Mouse (Mus musculus): ENCODE measurements around the gene Ctrc. TPM values are rescaled to one million over a fixed set of nuclear protein-coding genes. Genes with fewer than 3 reads are reported as not detected.

Gene Ctrc
- polyA plus RNA-seq, 1 experiment from 2014 or later, result not detected

DNA sequence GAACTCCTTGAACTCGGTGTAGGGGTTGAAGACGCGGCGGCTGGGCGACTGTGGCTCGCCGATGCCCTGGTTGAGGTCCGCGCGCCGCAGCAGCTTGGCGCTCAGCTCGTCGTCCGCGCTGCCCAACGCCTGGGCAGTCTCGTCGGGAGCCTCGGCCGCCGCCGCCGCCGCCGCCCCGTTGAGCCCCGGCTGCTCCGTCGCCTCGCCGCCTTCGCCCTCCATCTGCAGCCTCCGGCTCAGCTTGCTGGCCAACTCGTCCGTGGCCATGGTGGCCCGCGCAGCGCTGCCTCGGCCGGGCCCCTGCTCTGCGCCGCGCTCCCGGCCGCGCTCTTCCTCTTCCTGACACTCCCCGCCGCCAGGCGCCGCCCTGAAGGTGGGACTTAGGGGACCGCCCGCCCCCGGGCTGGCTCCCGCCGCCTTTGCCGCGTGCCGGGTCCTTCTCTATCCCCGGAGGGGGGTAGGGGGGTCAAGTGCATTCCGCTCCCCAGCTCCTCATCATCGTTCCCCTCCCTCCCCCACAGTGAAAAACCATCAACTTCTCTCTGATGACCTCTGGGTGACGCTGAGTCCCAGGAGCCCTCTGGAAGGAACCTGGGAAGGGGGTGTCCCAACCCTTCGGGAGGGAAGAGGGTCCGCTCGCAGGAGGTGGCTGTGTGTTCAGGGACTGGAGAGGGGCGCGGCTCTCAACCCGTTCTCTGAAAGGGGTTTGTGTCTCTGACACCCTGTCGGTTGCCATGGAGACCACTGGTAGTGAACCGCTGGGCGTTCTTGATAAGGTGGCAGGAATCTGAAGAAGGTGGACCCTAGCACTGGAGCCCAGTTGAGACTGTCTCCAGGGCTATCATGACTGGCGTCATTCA is 28.7 kb upstream of the Ctrc start, which contains the start of gene Efhd2:
Gene Efhd2, minus strand, starts transcription at position 320 of the 860 bp plus-strand sequence.
- ATAC-seq (ENCODE audit: low FRiP score), result peak; percentile 90
- peak within 1 kb of the TSS; percentile 75 for H3K4me2 ChIP-seq
- peak within 1 kb of the TSS; percentile 66 for H3K4me3 ChIP-seq (replicated peaks)
- H3K4me1 ChIP-seq, result peaks cover 50% of the 10 kb centered on the region
- peak within 1 kb of the TSS; percentile 72 for H3K9ac ChIP-seq (replicated peaks)
- WGBS, result under 1% methylated on average over 59 of the region's 73 CpGs
- no peaks in the 10 kb centered on the region for H3K9me3 ChIP-seq (replicated peaks)
- no peaks in the 10 kb centered on the region for H3K27me3 ChIP-seq (replicated peaks)
- H3K27ac ChIP-seq (replicated peaks), result peak within 1 kb of the TSS; percentile 72
- no peaks in the 10 kb centered on the region for H3K36me3 ChIP-seq

DNA sequence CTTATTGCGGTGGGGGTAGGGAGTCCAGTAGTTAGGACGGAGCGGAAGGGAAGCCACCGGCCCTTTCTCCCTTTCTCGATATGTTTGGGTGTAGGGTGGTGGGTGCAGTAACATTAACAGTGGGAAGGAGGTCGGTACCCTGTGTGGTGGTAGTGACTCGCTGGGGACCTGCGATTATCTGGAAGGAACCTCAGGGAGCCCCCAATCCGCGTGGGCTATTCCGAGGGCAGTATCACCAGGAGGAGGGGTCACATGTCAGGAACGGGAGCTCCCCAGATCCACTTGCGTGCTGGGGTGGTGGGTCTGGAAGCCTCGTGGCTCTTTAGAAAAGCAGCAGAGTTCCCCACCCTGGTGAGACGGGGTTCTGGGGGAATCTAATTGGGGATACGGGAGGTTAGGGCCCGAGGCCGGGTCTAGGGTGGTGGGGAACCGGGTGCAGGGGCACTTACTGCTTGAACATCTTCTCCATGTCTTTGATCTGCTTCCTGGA is 28.0 kb upstream of the Ctrc start:
- H3K4me3 ChIP-seq (replicated peaks), result peak overlapping the region; percentile 66
- peak overlapping the region; percentile 72; the same call in 1 of the 2 replicates for H3K27ac ChIP-seq (replicated peaks)
- H3K9me3 ChIP-seq (replicated peaks), result no peaks in the 10 kb centered on the region
- 2% methylated on average over 19 of the region's 19 CpGs for WGBS
- no peaks in the 10 kb centered on the region for H3K27me3 ChIP-seq (replicated peaks)
- peak overlapping the region; percentile 75 for H3K4me2 ChIP-seq
- peak; percentile 28 for ATAC-seq (ENCODE audit: low FRiP score)
- H3K4me1 ChIP-seq, result peaks cover 56% of the 10 kb centered on the region
- peak overlapping the region; percentile 72 for H3K9ac ChIP-seq (replicated peaks)
- no peaks in the 10 kb centered on the region for H3K36me3 ChIP-seq

DNA sequence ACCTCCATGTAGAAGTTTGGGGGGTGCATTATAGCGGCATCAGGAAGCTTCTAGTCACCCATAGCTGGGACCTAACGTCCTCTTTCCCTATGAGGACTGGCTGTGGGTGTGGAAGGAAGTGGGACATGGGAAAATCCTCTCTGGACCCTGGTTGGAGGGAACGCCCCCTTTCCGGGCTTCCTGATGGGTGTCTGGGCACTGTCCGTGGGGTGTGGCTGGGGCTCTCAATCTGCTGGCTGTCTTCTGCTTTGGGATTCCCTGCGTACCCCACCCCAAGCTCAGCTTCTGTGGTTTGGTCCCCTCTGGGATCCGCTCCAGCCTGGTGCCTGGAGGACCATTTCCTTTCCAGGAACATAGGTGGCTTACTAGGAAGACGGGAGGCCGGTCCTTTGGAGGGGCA is 26.8 kb upstream of the Ctrc start:
- no peak for ATAC-seq (ENCODE audit: low FRiP score)
- no peaks in the 10 kb centered on the region for H3K9me3 ChIP-seq (replicated peaks)
- no peaks in the 10 kb centered on the region for H3K36me3 ChIP-seq
- H3K27me3 ChIP-seq (replicated peaks), result no peaks in the 10 kb centered on the region
- 87% methylated on average over 9 of the region's 9 CpGs for WGBS
- peak overlapping the region; percentile 72 for H3K9ac ChIP-seq (replicated peaks)
- H3K4me1 ChIP-seq, result peaks cover 59% of the 10 kb centered on the region
- peak overlapping the region; percentile 66 for H3K4me3 ChIP-seq (replicated peaks)
- peak overlapping the region; percentile 45; the same call in 1 of the 2 replicates for H3K27ac ChIP-seq (replicated peaks)
- peak overlapping the region; percentile 75 for H3K4me2 ChIP-seq

DNA sequence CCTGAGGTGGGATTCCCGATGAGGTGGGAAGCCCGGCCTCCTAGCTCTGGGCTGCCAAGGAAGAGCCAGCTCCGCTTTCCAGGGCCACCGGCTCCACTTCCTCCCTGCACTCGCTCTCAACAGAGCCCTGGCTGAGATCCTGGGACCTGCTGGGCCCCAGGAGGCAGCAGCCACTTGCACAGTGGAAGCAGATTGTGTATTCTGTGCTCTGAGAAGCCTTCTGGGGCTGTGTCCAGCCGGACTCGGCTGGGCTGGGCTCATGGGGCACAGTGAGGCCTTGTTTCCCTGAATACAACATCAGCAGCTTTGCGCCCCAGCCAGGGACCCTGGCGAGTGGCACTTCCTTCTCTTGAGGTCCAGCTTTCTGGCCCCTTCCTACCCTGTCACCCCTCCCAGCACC is 25.8 kb upstream of the Ctrc start:
- Histone ChIP-seq H3K9ac (replicated peaks) (peak overlapping the region; percentile 28; the same call in 1 of the 2 replicates), H3K27me3 (replicated peaks) (no peaks in the 10 kb centered on the region), H3K4me3 (replicated peaks) (peak overlapping the region; percentile 66; the same call in 1 of the 2 replicates), H3K4me2 (peak overlapping the region; percentile 75), H3K27ac (replicated peaks) (peak overlapping the region; percentile 71), H3K9me3 (replicated peaks) (no peaks in the 10 kb centered on the region), H3K4me1 (peaks cover 69% of the 10 kb centered on the region), H3K36me3 (no peaks in the 10 kb centered on the region)
- no peak for ATAC-seq (ENCODE audit: low FRiP score)
- 43% methylated on average over 9 of the region's 9 CpGs for WGBS

DNA sequence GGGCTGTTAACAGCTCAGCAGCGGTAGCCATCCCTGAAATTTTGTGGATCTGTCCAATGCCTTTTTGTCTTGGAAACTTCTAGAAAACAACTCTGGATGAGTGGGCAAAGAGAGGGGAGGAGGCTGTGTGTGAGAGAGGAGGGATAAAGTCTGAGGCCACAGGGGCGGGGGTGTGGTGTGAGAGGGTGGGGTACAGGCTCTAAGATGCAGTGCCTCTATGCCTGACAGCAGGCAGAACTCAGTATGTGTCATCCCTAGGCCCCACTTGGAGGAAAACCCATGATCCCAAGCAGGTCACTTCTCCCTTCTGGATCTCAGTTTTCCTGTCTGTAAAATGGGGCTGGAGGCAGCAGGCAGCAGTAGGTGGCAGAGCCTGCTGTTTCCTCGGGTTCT is 25.2 kb upstream of the Ctrc start:
- Histone ChIP-seq H3K27me3 (replicated peaks) (no peaks in the 10 kb centered on the region), H3K4me1 (peaks cover 75% of the 10 kb centered on the region), H3K4me3 (replicated peaks) (0 out of 2 replicates have a peak overlapping the region, but pooled peaks have one; percentile 66), H3K36me3 (no peaks in the 10 kb centered on the region), H3K27ac (replicated peaks) (peak overlapping the region; percentile 71; the same call in 1 of the 2 replicates), H3K9ac (replicated peaks) (no peak overlapping the region), H3K9me3 (replicated peaks) (no peaks in the 10 kb centered on the region), H3K4me2 (peak overlapping the region; percentile 75)
- WGBS, result 86% methylated on average over 3 of the region's 3 CpGs
- no peak for ATAC-seq (ENCODE audit: low FRiP score)

DNA sequence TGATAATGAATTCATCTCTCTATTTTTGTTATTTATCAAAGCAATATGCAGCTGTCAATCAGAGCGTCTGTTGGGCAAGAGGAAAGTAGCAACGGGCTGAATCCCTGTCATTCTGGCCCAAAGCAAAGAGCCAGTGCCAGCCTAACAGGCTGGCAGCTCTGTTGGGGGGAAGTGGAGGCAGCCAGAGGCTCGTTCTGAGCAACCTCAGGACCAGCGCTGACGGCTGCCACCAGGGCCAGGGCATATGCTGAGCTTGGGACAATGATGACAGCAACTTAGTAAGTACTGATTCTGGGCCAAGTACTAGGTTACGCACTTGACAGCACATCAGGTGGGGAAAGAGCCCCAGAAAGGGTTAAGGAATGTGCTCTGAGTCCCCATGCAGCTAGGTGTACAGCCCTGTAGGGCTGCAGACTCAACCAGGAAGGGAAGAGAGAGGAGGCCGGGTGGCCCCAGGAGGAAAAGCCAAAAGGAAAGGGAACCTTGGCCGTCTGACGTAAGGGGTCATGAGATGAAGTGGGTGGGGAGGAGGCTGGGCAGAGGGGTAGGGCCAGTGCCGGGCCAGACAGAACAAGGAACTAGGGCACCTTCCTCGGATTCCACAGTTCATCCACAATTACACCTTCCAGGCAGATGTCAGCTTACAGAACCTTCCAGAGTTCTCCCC is 24.6 kb upstream of the Ctrc start:
- Histone ChIP-seq H3K9ac (replicated peaks) (no peak overlapping the region), H3K4me3 (replicated peaks) (no peak overlapping the region), H3K4me2 (peak overlapping the region; percentile 75), H3K27me3 (replicated peaks) (no peaks in the 10 kb centered on the region), H3K4me1 (peaks cover 75% of the 10 kb centered on the region), H3K27ac (replicated peaks) (0 out of 2 replicates have a peak overlapping the region, but pooled peaks have one; percentile 6), H3K36me3 (no peaks in the 10 kb centered on the region), H3K9me3 (replicated peaks) (no peaks in the 10 kb centered on the region)
- ATAC-seq (ENCODE audit: low FRiP score), result no peak
- 61% methylated on average over 11 of the region's 11 CpGs for WGBS

DNA sequence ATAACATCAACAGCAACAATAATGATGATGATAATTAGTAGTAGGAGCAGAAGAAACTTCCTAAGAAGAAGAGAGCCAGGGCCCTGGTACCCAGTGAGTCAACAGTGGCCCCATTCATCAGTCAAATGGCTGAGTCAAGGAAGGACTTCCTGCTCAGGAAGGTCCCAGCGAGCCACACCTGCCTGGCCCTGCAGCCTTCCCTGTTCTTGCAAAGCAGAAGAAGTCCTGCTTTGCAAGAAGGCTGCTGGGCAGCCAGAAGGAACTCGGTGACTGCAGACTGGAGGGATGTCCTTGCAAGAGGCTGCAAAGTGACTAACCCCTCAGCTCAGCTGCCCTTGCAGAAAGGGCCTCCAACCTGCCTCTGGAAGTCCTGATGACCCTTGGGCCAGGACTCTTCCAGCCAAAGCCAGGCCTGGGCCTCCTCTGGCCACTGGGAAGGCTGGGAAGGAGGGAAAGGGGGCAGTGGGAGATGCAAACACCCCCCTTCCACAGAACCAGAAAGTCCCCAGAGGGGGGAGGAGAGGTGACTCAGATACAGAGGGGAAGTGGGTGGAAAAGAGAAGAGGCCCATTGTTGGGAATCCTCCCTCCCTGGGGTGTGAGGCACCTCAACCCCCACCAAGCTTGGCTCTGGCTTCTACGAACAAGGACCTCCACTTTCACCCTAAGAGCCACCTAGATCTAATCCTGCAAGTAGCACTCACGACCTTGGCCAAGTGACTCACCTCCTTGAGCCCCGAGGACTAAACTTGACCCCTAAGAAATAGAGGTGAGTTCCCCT is 23.5 kb upstream of the Ctrc start:
- Histone ChIP-seq H3K4me2 (no peak overlapping the region), H3K27me3 (replicated peaks) (no peaks in the 10 kb centered on the region), H3K9me3 (replicated peaks) (no peaks in the 10 kb centered on the region), H3K36me3 (no peaks in the 10 kb centered on the region), H3K4me1 (peaks cover 71% of the 10 kb centered on the region), H3K9ac (replicated peaks) (no peak overlapping the region), H3K27ac (replicated peaks) (no peak overlapping the region), H3K4me3 (replicated peaks) (no peak overlapping the region)
- WGBS, result 82% methylated on average over 5 of the region's 5 CpGs
- no peak for ATAC-seq (ENCODE audit: low FRiP score)

DNA sequence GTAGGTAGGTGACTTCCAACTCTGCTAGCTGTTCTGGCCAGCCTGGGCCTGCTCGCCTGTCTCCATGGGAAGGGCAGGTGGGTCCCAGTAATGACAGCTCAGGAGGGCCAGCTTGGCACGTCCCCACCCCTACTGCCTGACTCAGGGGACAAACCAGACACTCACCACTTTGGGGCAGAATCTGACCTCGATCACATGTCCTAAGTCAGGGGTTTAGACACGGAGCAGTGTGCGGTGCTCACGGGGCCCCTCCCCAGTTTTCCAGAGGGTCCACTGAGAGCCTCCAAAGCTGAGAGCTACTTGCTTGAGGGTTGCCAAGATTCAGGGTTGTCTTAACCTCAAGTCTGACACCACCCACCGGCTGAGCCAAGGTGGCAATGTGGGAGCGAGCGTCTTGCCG is 21.9 kb upstream of the Ctrc start:
- Histone ChIP-seq H3K9me3 (replicated peaks) (no peaks in the 10 kb centered on the region), H3K27ac (replicated peaks) (peak overlapping the region; percentile 75), H3K4me3 (replicated peaks) (no peak overlapping the region), H3K4me1 (peaks cover 61% of the 10 kb centered on the region), H3K9ac (replicated peaks) (no peak overlapping the region), H3K4me2 (no peak overlapping the region), H3K36me3 (0 out of 2 replicates have a peak, but pooled peaks cover 3% of the 10 kb centered on the region), H3K27me3 (replicated peaks) (no peaks in the 10 kb centered on the region)
- 68% methylated on average over 10 of the region's 10 CpGs for whole genome bisulfite sequencing
- ATAC-seq (ENCODE audit: low FRiP score), result no peak

DNA sequence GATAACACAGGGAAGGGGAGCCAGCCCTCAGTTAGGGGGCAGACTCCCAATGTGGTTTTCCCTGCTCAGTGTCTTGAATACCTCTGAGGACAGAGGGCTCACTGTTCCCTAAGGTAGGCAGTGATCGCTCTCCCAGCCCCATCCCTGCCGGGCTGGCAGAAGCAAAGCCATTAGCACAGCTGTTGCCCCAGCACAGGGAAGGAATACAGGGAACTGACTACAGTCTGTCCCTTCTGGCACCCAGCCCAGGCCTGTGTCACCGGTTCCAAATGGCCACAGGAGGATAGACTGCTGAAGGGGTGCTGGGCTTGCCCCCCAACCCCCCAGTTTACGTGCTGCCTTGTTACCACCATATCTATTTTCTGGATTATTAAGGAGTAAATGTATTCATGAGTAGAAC is 21.3 kb upstream of the Ctrc start:
- Histone ChIP-seq H3K9me3 (replicated peaks) (no peaks in the 10 kb centered on the region), H3K27me3 (replicated peaks) (no peaks in the 10 kb centered on the region), H3K36me3 (0 out of 2 replicates have a peak, but pooled peaks cover 3% of the 10 kb centered on the region), H3K27ac (replicated peaks) (peak overlapping the region; percentile 75), H3K4me2 (peak overlapping the region; percentile 13; the same call in 1 of the 2 replicates), H3K9ac (replicated peaks) (no peak overlapping the region), H3K4me3 (replicated peaks) (no peak overlapping the region), H3K4me1 (peaks cover 55% of the 10 kb centered on the region)
- peak; percentile 37 for ATAC-seq (ENCODE audit: low FRiP score)
- WGBS, result 12% methylated on average over 4 of the region's 4 CpGs

DNA sequence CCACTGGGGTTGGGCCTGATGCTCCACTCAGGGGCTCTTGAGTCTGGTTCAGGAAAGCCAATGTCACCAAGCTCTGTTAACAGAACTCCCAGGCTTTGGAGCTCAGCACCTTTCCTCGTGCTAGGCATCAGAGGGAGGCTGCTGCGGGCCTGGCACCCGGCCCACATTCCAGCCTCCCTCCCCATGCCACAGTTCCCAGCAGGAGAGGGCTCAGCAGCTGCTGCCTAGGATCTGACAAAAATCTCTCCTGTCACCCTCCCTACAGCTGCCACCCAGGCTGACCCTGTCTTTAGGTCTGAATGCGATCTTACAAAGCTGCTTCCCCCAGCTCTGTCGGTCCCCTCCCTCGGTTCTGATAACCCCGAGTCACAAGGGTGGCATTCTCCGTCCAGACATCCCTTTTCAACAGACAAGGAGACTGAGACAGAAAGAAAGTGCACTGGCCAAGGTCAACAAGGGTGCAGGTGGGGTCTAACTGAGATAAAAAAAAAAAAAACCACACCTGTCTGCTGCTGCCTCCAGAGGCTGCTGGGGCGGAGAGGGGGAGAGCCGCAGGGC is 20.9 kb upstream of the Ctrc start:
- no peak for ATAC-seq (ENCODE audit: low FRiP score)
- H3K4me3 ChIP-seq (replicated peaks), result no peak overlapping the region
- 0 out of 2 replicates have a peak, but pooled peaks cover 3% of the 10 kb centered on the region for H3K36me3 ChIP-seq
- peaks cover 50% of the 10 kb centered on the region for H3K4me1 ChIP-seq
- H3K27me3 ChIP-seq (replicated peaks), result no peaks in the 10 kb centered on the region
- WGBS, result 23% methylated on average over 10 of the region's 10 CpGs
- no peaks in the 10 kb centered on the region for H3K9me3 ChIP-seq (replicated peaks)
- peak overlapping the region; percentile 13; the same call in 1 of the 2 replicates for H3K4me2 ChIP-seq
- H3K9ac ChIP-seq (replicated peaks), result no peak overlapping the region
- H3K27ac ChIP-seq (replicated peaks), result peak overlapping the region; percentile 75

DNA sequence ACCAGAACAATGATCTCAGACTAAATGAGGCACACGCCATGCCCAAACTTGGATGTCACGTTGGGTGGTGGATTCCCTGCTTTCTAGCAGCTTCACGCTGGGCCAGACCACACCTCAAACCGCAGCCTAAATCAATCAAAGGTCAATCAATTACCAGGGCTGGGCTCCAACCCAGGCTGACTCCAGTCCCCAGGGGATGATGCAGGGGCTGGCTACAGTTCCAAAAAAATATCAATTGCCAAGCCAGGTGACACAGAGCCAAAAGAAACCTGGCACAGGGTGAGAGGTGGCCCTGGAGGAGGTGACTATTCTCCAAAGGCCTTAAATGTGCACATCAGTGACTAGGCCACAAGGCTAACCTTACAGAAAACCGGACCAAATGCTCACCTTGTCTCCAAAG is 19.4 kb upstream of the Ctrc start:
- H3K27ac ChIP-seq (replicated peaks), result no peak overlapping the region
- no peak for ATAC-seq (ENCODE audit: low FRiP score)
- 81% methylated on average over 5 of the region's 5 CpGs for WGBS

More for the DNA sequence above, 19.4 kb upstream of the Ctrc start:
- peaks cover 38% of the 10 kb centered on the region for H3K4me1 ChIP-seq
- no peak overlapping the region for H3K4me3 ChIP-seq (replicated peaks)
- no peaks in the 10 kb centered on the region for H3K27me3 ChIP-seq (replicated peaks)
- H3K9me3 ChIP-seq (replicated peaks), result no peaks in the 10 kb centered on the region
- no peak overlapping the region for H3K4me2 ChIP-seq
- no peak overlapping the region for H3K9ac ChIP-seq (replicated peaks)
- peaks cover 8% of the 10 kb centered on the region for H3K36me3 ChIP-seq

All from neural tube, embryonic 15.5 days (tissue).